Mouse (Mus musculus) heart, postnatal 0 days (tissue): ENCODE results near the gene Fryl. TPM values are rescaled to one million over a fixed set of nuclear protein-coding genes. Genes with fewer than 3 reads are reported as not detected.

Source experiments
- ATAC-seq: fragments of 200-750 bp; cut with Nextera tagmentation; 2 replicates; pipeline ENCODE4 v1.8.0; 2017; ENCODE audit warnings: low read depth, moderate number of reproducible peaks, moderate library complexity; ENCODE audit not compliant: insufficient read depth
- DNase-seq: peaks from one replicate; pipeline ENCODE4 v3.0.0-alpha.2; 2016; ENCODE audit warnings: low spot score
- H3K27ac ChIP-seq: fragments of 300-500 bp; sonication (generic); 2 replicates; pipeline ENCODE4 v1.5.1; 2014; ENCODE audit warnings: low read depth, mild to moderate bottlenecking
- H3K27me3 ChIP-seq: fragments of 300-500 bp; sonication (generic); 2 replicates; pipeline ENCODE4 v1.6.1; 2014; ENCODE audit warnings: low read length, mixed read lengths; ENCODE audit not compliant: control insufficient read depth, insufficient read depth
- H3K36me3 ChIP-seq: fragments of 300-500 bp; sonication (generic); replicated peaks from 2 replicates; pipeline ENCODE4 v1.6.1; 2014; ENCODE audit warnings: low read length, mixed read lengths; ENCODE audit not compliant: control insufficient read depth, insufficient read depth
- H3K4me1 ChIP-seq: fragments of 300-500 bp; sonication (generic); 2 replicates; pipeline ENCODE4 v1.6.1; 2014; ENCODE audit warnings: antibody characterized with exemption; ENCODE audit not compliant: control insufficient read depth, insufficient read depth
- H3K4me2 ChIP-seq: fragments of 300-500 bp; sonication (generic); 2 replicates; pipeline ENCODE4 v1.6.1; 2014; ENCODE audit warnings: low read depth, mild to moderate bottlenecking, low read length, moderate library complexity
- H3K4me3 ChIP-seq: fragments of 300-500 bp; sonication (generic); 2 replicates; pipeline ENCODE4 v1.5.1; 2014; ENCODE audit warnings: low read depth, low read length
- H3K9ac ChIP-seq: fragments of 300-500 bp; sonication (generic); replicated peaks from 2 replicates; pipeline ENCODE4 v1.6.1; 2014; ENCODE audit warnings: low read depth, low read length, mixed read lengths
- H3K9me3 ChIP-seq: fragments of 300-500 bp; sonication (generic); replicated peaks from 2 replicates; pipeline ENCODE4 v1.6.1; 2016; ENCODE audit warnings: low read length; ENCODE audit not compliant: control insufficient read depth
- CTCF ChIP-seq: IDR thresholded peaks from 2 replicates; pipeline ENCODE4 v1.5.1; 2016; ENCODE audit warnings: antibody characterized with exemption, control low read depth, low read depth
- EP300 ChIP-seq: IDR thresholded peaks from 2 replicates; pipeline ENCODE4 v1.6.1; 2016; ENCODE audit warnings: antibody characterized with exemption, low read depth
- WGBS: fragments of 180-500 bp; shearing (Covaris S2); extraction: QIAGEN DNeasy Blood & Tissue Kit; methylation state at CpG from one replicate; pipeline ENCODE4 v1.1.7; 2014; 5-methylcytosine and 5-hydroxymethylcytosine counted together
- polyA plus RNA-seq: library from polyadenylated mRNA; unstranded; fragments of >200 nt; fragmentation: Nextera tagmentation; extraction: Ambion mirVana; gene quantifications from 2 replicates; pipeline ENCODE4 v1.2.1, GENCODE M21; 2015
- total RNA-seq: library from RNA; depleted of rRNA; stranded (reverse); fragments of >200 nt; gene quantifications from 2 replicates; pipeline ENCODE4 v1.2.3, GENCODE M21; 2014; ENCODE audit warnings: low replicate concordance

Fryl gene
- total and polyA plus RNA-seq, 2 experiments from 2014 or later = 19.3 to 43.0 TPM

- H3K4me1 ChIP-seq = no peaks in the 10 kb centered on the region
- H3K4me3 ChIP-seq = no peak overlapping the region
- WGBS = 41% methylated on average over 6 of the region's 6 CpGs
- H3K27ac ChIP-seq = no peak overlapping the region
- DNase-seq = no peak
- H3K36me3 ChIP-seq = peaks cover 76% of the 10 kb centered on the region
- TF ChIP-seq CTCF (no peak), EP300 (no peak)
- no peak overlapping the region for H3K4me2 ChIP-seq
- no peaks in the 10 kb centered on the region for H3K9me3 ChIP-seq
- no peaks in the 10 kb centered on the region for H3K27me3 ChIP-seq
- H3K9ac ChIP-seq = no peak overlapping the region
- ATAC-seq = no peak
Measured at GRCm38 (mm10) chr5:73066946-73067345, 189.5 kb downstream of the Fryl start.

GRCm38 (mm10) chr5:73063768-73064669 lies 192.4 kb downstream of the Fryl start:
- ATAC-seq = no peak
- Histone ChIP-seq H3K4me1 (no peaks in the 10 kb centered on the region), H3K9me3 (no peaks in the 10 kb centered on the region), H3K27me3 (no peaks in the 10 kb centered on the region), H3K4me2 (no peak overlapping the region), H3K4me3 (no peak overlapping the region), H3K36me3 (peaks cover 68% of the 10 kb centered on the region), H3K9ac (no peak overlapping the region), H3K27ac (no peak overlapping the region)
- no peak for DNase-seq
- no peak for TF ChIP-seq EP300
- no peak for TF ChIP-seq CTCF
- WGBS = 83% methylated on average over 13 of the region's 13 CpGs

- no peak overlapping the region for H3K27ac ChIP-seq
- H3K9ac ChIP-seq = no peak overlapping the region
- WGBS = 83% methylated on average over 11 of the region's 11 CpGs
- peaks cover 60% of the 10 kb centered on the region for H3K36me3 ChIP-seq
- no peak for ATAC-seq
- H3K9me3 ChIP-seq = no peaks in the 10 kb centered on the region
- DNase-seq = no peak
- no peak overlapping the region for H3K4me3 ChIP-seq
- no peaks in the 10 kb centered on the region for H3K27me3 ChIP-seq
- TF ChIP-seq EP300 = no peak
- no peak for TF ChIP-seq CTCF
- no peak overlapping the region for H3K4me2 ChIP-seq
- H3K4me1 ChIP-seq = no peaks in the 10 kb centered on the region
Measured at GRCm38 (mm10) chr5:73061506-73062155, 194.8 kb downstream of the Fryl start.

- Histone ChIP-seq H3K27me3 (no peaks in the 10 kb centered on the region), H3K4me1 (no peaks in the 10 kb centered on the region), H3K9ac (no peak overlapping the region), H3K4me2 (no peak overlapping the region), H3K9me3 (no peaks in the 10 kb centered on the region), H3K27ac (no peak overlapping the region), H3K36me3 (peaks cover 71% of the 10 kb centered on the region), H3K4me3 (no peak overlapping the region)
- ATAC-seq (no peak), DNase-seq (no peak)
- TF ChIP-seq CTCF (no peak), EP300 (no peak)
- 91% methylated on average over 5 of the region's 5 CpGs for WGBS
Measured at GRCm38 (mm10) chr5:73056937-73057336, 199.5 kb downstream of the Fryl start.

GRCm38 (mm10) chr5:73056457-73056856 lies 200.0 kb downstream of the Fryl start:
- WGBS = 86% methylated on average over 6 of the region's 6 CpGs
- TF ChIP-seq CTCF (peak; percentile 29), EP300 (no peak)
- peaks cover 76% of the 10 kb centered on the region for H3K36me3 ChIP-seq
- DNase-seq (no peak), ATAC-seq (no peak)
- no peaks in the 10 kb centered on the region for H3K4me1 ChIP-seq
- H3K4me2 ChIP-seq = no peak overlapping the region
- no peak overlapping the region for H3K27ac ChIP-seq
- no peaks in the 10 kb centered on the region for H3K9me3 ChIP-seq
- H3K9ac ChIP-seq = no peak overlapping the region
- H3K4me3 ChIP-seq = no peak overlapping the region
- no peaks in the 10 kb centered on the region for H3K27me3 ChIP-seq
